Mouse (Mus musculus): ENCODE measurements around the gene Shcbp1l.
"Not testable (repeated sequence)": the region's sequence is repeated elsewhere in the genome, so short reads cannot be mapped to it uniquely, and the experiment has no call there.

Shcbp1l gene

GRCm38 (mm10) chr1:153431158-153431557 is 6.2 kb downstream of the Shcbp1l start:
- no peak for DNase-seq

GRCm38 (mm10) chr1:153431701-153432100 is 6.7 kb downstream of the Shcbp1l start:
- DNase-seq: peak; percentile 51

- DNase-seq: no peak
Observed at GRCm38 (mm10) chr1:153432329-153432728, 7.4 kb downstream of the Shcbp1l start.

GRCm38 (mm10) chr1:153433851-153434589 is 9.1 kb downstream of the Shcbp1l start:
- DNase-seq: peak; percentile 25

GRCm38 (mm10) chr1:153437536-153437935 is 12.6 kb downstream of the Shcbp1l start:
- no peak for DNase-seq

GRCm38 (mm10) chr1:153440752-153441151 is 15.8 kb downstream of the Shcbp1l start:
- DNase-seq: no peak

- no peak for DNase-seq
Observed at GRCm38 (mm10) chr1:153441656-153442055, 16.7 kb downstream of the Shcbp1l start.

- no peak for DNase-seq
Observed at GRCm38 (mm10) chr1:153443019-153443418, 18.1 kb downstream of the Shcbp1l start.

- no peak for DNase-seq
Observed at GRCm38 (mm10) chr1:153443632-153444031, 18.7 kb downstream of the Shcbp1l start.

- no peak for DNase-seq
Observed at GRCm38 (mm10) chr1:153446120-153446831, 21.3 kb downstream of the Shcbp1l start.

GRCm38 (mm10) chr1:153451237-153452154 is 26.5 kb downstream of the Shcbp1l start:
- peak; percentile 54 for DNase-seq

GRCm38 (mm10) chr1:153453146-153453642 is 28.2 kb downstream of the Shcbp1l start:
- DNase-seq: no peak

- DNase-seq: no peak
Observed at GRCm38 (mm10) chr1:153456137-153456536, 31.2 kb downstream of the Shcbp1l start.

GRCm38 (mm10) chr1:153461796-153462195 is 36.8 kb downstream of the Shcbp1l start:
- no peak for DNase-seq

- DNase-seq: no peak
Observed at GRCm38 (mm10) chr1:153479296-153479695, 54.3 kb downstream of the Shcbp1l start.

- peak; percentile 87 for DNase-seq
Observed at GRCm38 (mm10) chr1:153480386-153481024, 55.5 kb downstream of the Shcbp1l start.

GRCm38 (mm10) chr1:153481025-153481412 is 56.1 kb downstream of the Shcbp1l start:
- no peak for DNase-seq

- no peak for DNase-seq
Observed at GRCm38 (mm10) chr1:153485201-153485796, 60.3 kb downstream of the Shcbp1l start.

GRCm38 (mm10) chr1:153486120-153486519 is 61.2 kb downstream of the Shcbp1l start:
- not testable (repeated sequence) for DNase-seq

- peak; percentile 75 for DNase-seq
Observed at GRCm38 (mm10) chr1:153486767-153487499, 62.0 kb downstream of the Shcbp1l start.

GRCm38 (mm10) chr1:153487500-153487879 is 62.5 kb downstream of the Shcbp1l start, which contains the start of gene Dhx9:
Gene Dhx9, minus strand, starts transcription at chr1:153487660.
- DNase-seq: peak; percentile 97

All from lung, postnatal 36 days (tissue).